Mouse (Mus musculus) embryonic facial prominence, embryonic 12.5 days (tissue): ENCODE results near the gene Pde6c. TPM values are rescaled to one million over a fixed set of nuclear protein-coding genes. Genes with fewer than 3 reads are reported as not detected.

Source experiments
- ATAC-seq: fragments of 200-750 bp; cut with Nextera tagmentation; 2 replicates; pipeline ENCODE4 v1.8.0; 2017; ENCODE audit not compliant: insufficient number of reproducible peaks, insufficient read depth, low FRiP score, low TSS enrichment
- H3K27ac ChIP-seq: fragments of 300-500 bp; sonication (generic); 2 replicates; pipeline ENCODE4 v1.5.1; 2016; ENCODE audit warnings: mild to moderate bottlenecking
- H3K27me3 ChIP-seq: fragments of 300-500 bp; sonication (generic); 2 replicates; pipeline ENCODE4 v1.6.1; 2016; ENCODE audit warnings: mild to moderate bottlenecking, moderate library complexity
- H3K36me3 ChIP-seq: fragments of 300-500 bp; sonication (generic); 2 replicates; pipeline ENCODE4 v1.6.1; 2016; ENCODE audit warnings: mild to moderate bottlenecking
- H3K4me1 ChIP-seq: fragments of 300-500 bp; sonication (generic); 2 replicates; pipeline ENCODE4 v1.6.1; 2016
- H3K4me2 ChIP-seq: fragments of 300-500 bp; sonication (generic); replicated peaks from 2 replicates; pipeline ENCODE4 v1.6.1; 2016; ENCODE audit warnings: mild to moderate bottlenecking, moderate library complexity
- H3K4me3 ChIP-seq: fragments of 300-500 bp; sonication (generic); 2 replicates; pipeline ENCODE4 v1.5.1; 2016; ENCODE audit warnings: mild to moderate bottlenecking
- H3K9ac ChIP-seq: fragments of 300-500 bp; sonication (generic); 2 replicates; pipeline ENCODE4 v1.6.1; 2016; ENCODE audit warnings: mild to moderate bottlenecking, moderate library complexity
- H3K9me3 ChIP-seq: fragments of 300-500 bp; sonication (generic); 2 replicates; pipeline ENCODE4 v1.6.1; 2016; ENCODE audit warnings: mild to moderate bottlenecking, moderate library complexity
- WGBS: fragments of 180-500 bp; shearing (Covaris S2); methylation state at CpG from one replicate; pipeline ENCODE4 v1.1.7; 2016; 5-methylcytosine and 5-hydroxymethylcytosine counted together
- polyA plus RNA-seq: library from polyadenylated mRNA; unstranded; fragments of >200 nt; fragmentation: Nextera tagmentation; extraction: Ambion mirVana; gene quantifications from 2 replicates; pipeline ENCODE4 v1.2.1, GENCODE M21; 2016

The Pde6c gene
- not detected in 2 replicates for polyA plus RNA-seq

- Histone ChIP-seq H3K4me1 (no peaks in the 10 kb centered on the region), H3K36me3 (no peaks in the 10 kb centered on the region), H3K27me3 (0 out of 2 replicates have a peak, but pooled peaks cover 2% of the 10 kb centered on the region), H3K9ac (no peak within 1 kb of the TSS), H3K4me2 (no peak within 1 kb of the TSS), H3K4me3 (no peak within 1 kb of the TSS), H3K27ac (no peak within 1 kb of the TSS), H3K9me3 (no peaks in the 10 kb centered on the region)
- no peak for ATAC-seq
- 77% methylated on average over 6 of the region's 6 CpGs for WGBS
Observed at GRCm38 (mm10) chr19:38132481-38132880, at the start of gene Pde6c. TSS of gene Pde6c (plus strand) at chr19:38132781.

- 68% methylated on average over 5 of the region's 5 CpGs for WGBS
- H3K9ac ChIP-seq = no peak overlapping the region
Observed at GRCm38 (mm10) chr19:38082931-38083525, 49.6 kb upstream of the Pde6c start.

GRCm38 (mm10) chr19:38085841-38086240, 46.7 kb upstream of the Pde6c start:
- Histone ChIP-seq H3K9me3 (no peaks in the 10 kb centered on the region), H3K36me3 (no peaks in the 10 kb centered on the region), H3K4me1 (no peaks in the 10 kb centered on the region), H3K27ac (no peak overlapping the region), H3K4me2 (no peak overlapping the region), H3K27me3 (no peaks in the 10 kb centered on the region; the same call in 1 of the 2 replicates), H3K4me3 (no peak overlapping the region), H3K9ac (no peak overlapping the region)
- 84% methylated on average over 4 of the region's 4 CpGs for WGBS
- ATAC-seq = no peak

More at GRCm38 (mm10) chr19:38082931-38083525, 49.6 kb upstream of the Pde6c start:
- H3K9me3 ChIP-seq = no peaks in the 10 kb centered on the region
- no peak overlapping the region for H3K4me2 ChIP-seq
- no peaks in the 10 kb centered on the region for H3K4me1 ChIP-seq
- no peak overlapping the region for H3K4me3 ChIP-seq
- no peak overlapping the region for H3K27ac ChIP-seq
- H3K36me3 ChIP-seq = no peaks in the 10 kb centered on the region
- no peak for ATAC-seq
- H3K27me3 ChIP-seq = no peaks in the 10 kb centered on the region

GRCm38 (mm10) chr19:38086948-38087551, 45.5 kb upstream of the Pde6c start:
- no peak overlapping the region for H3K4me2 ChIP-seq

GRCm38 (mm10) chr19:38089358-38089757, 43.2 kb upstream of the Pde6c start:
- Histone ChIP-seq H3K27ac (no peak overlapping the region), H3K4me3 (no peak overlapping the region), H3K4me1 (no peaks in the 10 kb centered on the region), H3K27me3 (peaks cover 3% of the 10 kb centered on the region; the same call in 1 of the 2 replicates), H3K9ac (no peak overlapping the region), H3K4me2 (no peak overlapping the region), H3K9me3 (no peaks in the 10 kb centered on the region), H3K36me3 (no peaks in the 10 kb centered on the region)
- 75% methylated on average over 8 of the region's 8 CpGs for WGBS
- no peak for ATAC-seq

More at GRCm38 (mm10) chr19:38086948-38087551, 45.5 kb upstream of the Pde6c start:
- no peak overlapping the region for H3K27ac ChIP-seq
- WGBS = 57% methylated on average over 11 of the region's 11 CpGs
- no peaks in the 10 kb centered on the region; the same call in 1 of the 2 replicates for H3K27me3 ChIP-seq
- no peaks in the 10 kb centered on the region for H3K9me3 ChIP-seq
- H3K36me3 ChIP-seq = no peaks in the 10 kb centered on the region
- no peak for ATAC-seq
- no peak overlapping the region for H3K9ac ChIP-seq
- H3K4me3 ChIP-seq = no peak overlapping the region
- H3K4me1 ChIP-seq = no peaks in the 10 kb centered on the region

- Histone ChIP-seq H3K36me3 (no peaks in the 10 kb centered on the region), H3K4me2 (no peak overlapping the region), H3K4me3 (no peak overlapping the region), H3K4me1 (no peaks in the 10 kb centered on the region), H3K9me3 (no peaks in the 10 kb centered on the region), H3K9ac (no peak overlapping the region), H3K27ac (no peak overlapping the region), H3K27me3 (peaks cover 15% of the 10 kb centered on the region)
- ATAC-seq = no peak
- WGBS = 68% methylated on average over 4 of the region's 4 CpGs
Observed at GRCm38 (mm10) chr19:38091512-38091985, 41.0 kb upstream of the Pde6c start.

- Histone ChIP-seq H3K27me3 (peaks cover 47% of the 10 kb centered on the region), H3K9me3 (no peaks in the 10 kb centered on the region), H3K27ac (no peak overlapping the region), H3K4me3 (no peak overlapping the region), H3K4me2 (no peak overlapping the region), H3K4me1 (peaks cover 11% of the 10 kb centered on the region), H3K36me3 (no peaks in the 10 kb centered on the region), H3K9ac (no peak overlapping the region)
- ATAC-seq = no peak
- WGBS = 4% methylated on average over 4 of the region's 4 CpGs
Observed at GRCm38 (mm10) chr19:38096231-38096630, 36.4 kb upstream of the Pde6c start.

GRCm38 (mm10) chr19:38096858-38097758, 35.5 kb upstream of the Pde6c start, which contains the start of gene Ffar4:
TSS of gene Ffar4 (plus strand) at chr19:38097071.
- Histone ChIP-seq H3K4me1 (peaks cover 11% of the 10 kb centered on the region), H3K4me3 (peak within 1 kb of the TSS; percentile 35), H3K9me3 (no peaks in the 10 kb centered on the region), H3K27ac (no peak within 1 kb of the TSS), H3K9ac (no peak within 1 kb of the TSS; the same call in 1 of the 2 replicates), H3K4me2 (peak within 1 kb of the TSS; percentile 59), H3K36me3 (no peaks in the 10 kb centered on the region), H3K27me3 (peaks cover 47% of the 10 kb centered on the region)
- under 1% methylated on average over 77 of the region's 77 CpGs for WGBS
- no peak for ATAC-seq

GRCm38 (mm10) chr19:38107871-38108270, 24.7 kb upstream of the Pde6c start:
- H3K27me3 ChIP-seq = 0 out of 2 replicates have a peak, but pooled peaks cover 7% of the 10 kb centered on the region
- H3K27ac ChIP-seq = no peak overlapping the region
- no peak overlapping the region for H3K9ac ChIP-seq
- no peak for ATAC-seq
- H3K4me3 ChIP-seq = no peak overlapping the region
- H3K4me2 ChIP-seq = no peak overlapping the region
- 92% methylated on average over 4 of the region's 4 CpGs for WGBS
- no peaks in the 10 kb centered on the region for H3K4me1 ChIP-seq
- no peaks in the 10 kb centered on the region for H3K36me3 ChIP-seq
- H3K9me3 ChIP-seq = no peaks in the 10 kb centered on the region

GRCm38 (mm10) chr19:38109506-38110242, 22.9 kb upstream of the Pde6c start:
- H3K4me2 ChIP-seq = no peak overlapping the region
- WGBS = 88% methylated on average over 15 of the region's 15 CpGs
- no peaks in the 10 kb centered on the region for H3K4me1 ChIP-seq
- H3K9me3 ChIP-seq = no peaks in the 10 kb centered on the region
- H3K4me3 ChIP-seq = no peak overlapping the region
- H3K36me3 ChIP-seq = no peaks in the 10 kb centered on the region
- no peak overlapping the region for H3K27ac ChIP-seq
- no peak for ATAC-seq
- 0 out of 2 replicates have a peak, but pooled peaks cover 7% of the 10 kb centered on the region for H3K27me3 ChIP-seq
- H3K9ac ChIP-seq = no peak overlapping the region

- WGBS = 78% methylated on average over 8 of the region's 8 CpGs
- Histone ChIP-seq H3K27me3 (0 out of 2 replicates have a peak, but pooled peaks cover 7% of the 10 kb centered on the region), H3K36me3 (no peaks in the 10 kb centered on the region), H3K9me3 (no peaks in the 10 kb centered on the region), H3K4me3 (no peak overlapping the region), H3K4me1 (no peaks in the 10 kb centered on the region), H3K27ac (no peak overlapping the region), H3K9ac (no peak overlapping the region), H3K4me2 (no peak overlapping the region)
- no peak for ATAC-seq
Observed at GRCm38 (mm10) chr19:38111056-38111455, 21.5 kb upstream of the Pde6c start.
